Mouse (Mus musculus): Measurements from ENCODE around the gene Gm10220.
"Not testable (repeated sequence)": the region's sequence is repeated elsewhere in the genome, so short reads cannot be mapped to it uniquely, and the experiment has no call there.

The Gm10220 gene

DNA sequence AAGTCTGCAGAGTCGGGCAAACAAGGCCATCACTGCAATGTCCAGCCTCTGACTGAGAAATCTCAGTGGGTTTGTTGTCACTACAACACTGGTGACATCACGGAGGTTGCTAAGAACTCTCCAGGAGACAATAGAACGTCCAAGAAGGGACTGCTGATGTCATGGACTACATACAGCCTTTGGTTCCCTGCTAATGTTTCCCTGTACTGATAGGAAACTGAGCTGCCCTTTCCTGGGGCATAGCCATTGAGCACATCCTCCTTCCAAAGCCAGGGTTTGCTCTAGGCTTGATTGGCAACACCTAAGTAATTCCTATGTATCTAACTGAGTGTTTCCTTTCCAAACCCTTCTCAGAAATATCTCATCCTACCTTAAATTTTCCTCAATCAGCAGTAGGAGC, at the start of gene Gm10220:
Gm10220 (minus strand) TSS at position 101 of the 400 bp plus-strand sequence.
- DNase-seq (ENCODE audit: extremely low read depth, insufficient read length, low spot score) = not testable (repeated sequence)

- DNase-seq (ENCODE audit: extremely low read depth, insufficient read length, low spot score) = no peak
Measured at GRCm38 (mm10) chr5:26169855-26170254, 48.6 kb upstream of the Gm10220 start.

DNA sequence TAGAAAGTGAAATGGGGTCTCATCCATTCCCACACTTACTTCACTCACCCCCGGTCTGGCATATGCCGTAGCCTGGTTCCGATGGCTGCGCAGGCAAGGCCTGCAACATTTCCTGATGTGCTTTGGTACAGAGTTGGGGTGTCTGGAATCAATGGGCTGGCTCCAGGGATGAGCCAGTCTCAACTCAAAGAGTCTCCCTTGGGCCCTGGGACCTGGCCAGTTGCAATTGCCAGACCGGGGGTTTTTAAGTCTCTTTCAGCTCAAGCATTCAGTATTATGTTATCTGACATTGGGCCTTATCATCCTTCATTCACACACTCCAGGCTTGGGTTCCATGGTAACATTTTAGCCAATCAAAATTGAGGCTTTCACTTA, 44.6 kb upstream of the Gm10220 start:
- DNase-seq (ENCODE audit: extremely low read depth, insufficient read length, low spot score) = no peak

DNA sequence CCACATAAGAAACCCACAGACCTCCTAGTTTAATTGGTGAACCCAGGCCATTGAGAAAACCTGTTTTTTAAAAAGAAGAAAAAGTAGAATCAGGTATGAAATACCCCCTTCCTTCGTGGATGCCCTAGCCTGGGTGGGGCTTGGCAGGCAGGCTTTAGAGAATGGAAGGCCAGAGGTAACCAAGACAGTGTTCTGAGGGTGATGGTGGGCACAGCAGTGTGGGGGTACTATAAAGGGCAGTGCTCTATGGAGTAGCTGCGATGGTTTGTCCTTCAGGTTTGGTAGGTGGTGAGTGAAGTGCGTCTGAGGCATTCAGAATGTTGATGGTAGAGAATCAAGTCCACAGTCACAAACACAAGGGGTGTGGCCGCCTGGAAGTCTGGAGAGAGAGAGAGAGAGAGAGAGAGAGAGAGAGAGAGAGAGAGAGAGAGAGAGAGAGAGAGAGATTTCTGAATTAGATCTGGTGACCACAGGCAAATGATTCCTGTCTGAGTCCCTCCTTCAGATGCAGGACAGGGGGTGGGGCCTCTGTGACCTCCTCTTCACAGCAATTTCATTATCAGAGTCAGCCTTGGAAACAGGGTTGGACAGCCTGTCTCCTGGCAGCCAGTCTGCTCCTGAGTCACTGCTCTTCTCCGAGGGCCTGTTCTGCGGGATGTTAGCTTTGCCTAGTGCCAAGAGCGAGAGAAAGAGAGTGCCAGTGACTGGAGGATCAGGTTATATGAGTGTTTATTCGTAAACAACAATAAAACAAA, 44.0 kb upstream of the Gm10220 start:
- DNase-seq (ENCODE audit: extremely low read depth, insufficient read length, low spot score) = no peak

- no peak for DNase-seq (ENCODE audit: extremely low read depth, insufficient read length, low spot score)
Measured at GRCm38 (mm10) chr5:26157396-26158170, 36.4 kb upstream of the Gm10220 start.

DNA sequence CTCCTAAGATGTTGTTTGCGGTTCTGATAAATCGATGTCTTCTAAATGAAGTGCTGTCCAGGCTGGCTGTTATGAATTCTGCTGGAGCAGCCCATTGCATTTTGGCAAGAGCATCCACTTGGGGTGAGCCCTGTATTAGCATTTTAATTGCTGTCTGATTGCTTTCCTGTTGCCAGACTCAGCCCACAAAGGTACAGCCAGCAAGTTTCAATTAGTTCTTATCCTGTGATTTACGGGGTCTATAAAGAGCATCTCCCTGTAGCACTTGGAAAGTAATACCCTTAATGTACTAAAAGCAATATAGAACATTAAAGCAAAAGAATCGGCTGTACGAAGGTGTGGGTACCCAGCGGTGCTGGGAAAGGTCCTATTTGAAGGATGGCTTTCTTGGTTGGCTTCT, 21.7 kb upstream of the Gm10220 start:
- DNase-seq (ENCODE audit: extremely low read depth, insufficient read length, low spot score) = no peak

DNA sequence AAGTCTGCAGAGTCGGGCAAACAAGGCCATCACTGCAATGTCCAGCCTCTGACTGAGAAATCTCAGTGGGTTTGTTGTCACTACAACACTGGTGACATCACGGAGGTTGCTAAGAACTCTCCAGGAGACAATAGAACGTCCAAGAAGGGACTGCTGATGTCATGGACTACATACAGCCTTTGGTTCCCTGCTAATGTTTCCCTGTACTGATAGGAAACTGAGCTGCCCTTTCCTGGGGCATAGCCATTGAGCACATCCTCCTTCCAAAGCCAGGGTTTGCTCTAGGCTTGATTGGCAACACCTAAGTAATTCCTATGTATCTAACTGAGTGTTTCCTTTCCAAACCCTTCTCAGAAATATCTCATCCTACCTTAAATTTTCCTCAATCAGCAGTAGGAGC, 16.0 kb downstream of the Gm10220 start, which contains the start of gene 5031410I06Rik:
5031410I06Rik (minus strand) TSS at position 101 of the 400 bp plus-strand sequence.
- DNase-seq (ENCODE audit: extremely low read depth, insufficient read length, low spot score) = not testable (repeated sequence)

DNA sequence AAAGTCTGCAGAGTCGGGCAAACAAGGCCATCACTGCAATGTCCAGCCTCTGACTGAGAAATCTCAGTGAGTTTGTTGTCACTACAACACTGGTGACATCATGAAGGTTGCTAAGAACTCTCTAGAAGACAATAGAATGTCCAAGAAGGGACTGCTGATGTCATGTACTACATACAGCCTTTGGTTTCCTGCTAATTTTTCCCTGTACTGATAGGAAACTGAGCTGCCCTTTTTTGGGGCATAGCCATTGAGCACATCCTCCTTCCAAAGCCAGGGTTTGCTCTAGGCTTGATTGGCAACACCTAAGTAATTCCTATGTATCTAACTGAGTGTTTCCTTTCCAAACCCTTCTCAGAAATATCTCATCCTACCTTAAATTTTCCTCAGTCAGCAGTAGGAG, 32.0 kb downstream of the Gm10220 start, which contains the start of gene Gm10471:
Gm10471 (minus strand) TSS at position 101 of the 400 bp plus-strand sequence.
- DNase-seq (ENCODE audit: extremely low read depth, insufficient read length, low spot score) = not testable (repeated sequence)

GRCm38 (mm10) chr5:26079023-26079422, 42.2 kb downstream of the Gm10220 start:
- DNase-seq (ENCODE audit: extremely low read depth, insufficient read length, low spot score) = not testable (repeated sequence)

DNA sequence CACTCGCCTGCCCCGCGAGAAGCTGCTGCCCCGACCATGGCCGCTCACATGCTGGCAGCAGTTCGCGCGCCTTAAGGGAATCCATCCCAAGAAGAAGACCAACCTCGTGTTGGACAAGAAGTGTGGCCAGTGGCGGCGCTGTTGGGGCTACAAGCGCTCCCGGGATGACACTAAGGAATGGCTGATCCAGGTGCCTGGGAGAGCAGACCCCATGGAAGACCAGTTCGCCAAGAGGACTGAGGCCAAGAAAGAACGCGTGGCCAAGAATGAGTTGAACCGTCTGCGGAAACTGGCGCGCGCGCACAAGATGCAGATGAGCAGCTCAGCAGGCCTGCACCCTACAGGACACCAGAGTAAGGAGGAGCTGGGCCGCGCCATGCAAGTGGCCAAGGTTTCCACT, 50.5 kb downstream of the Gm10220 start:
- DNase-seq (ENCODE audit: extremely low read depth, insufficient read length, low spot score) = no peak

Measured in 3134 (cell line).